Mouse (Mus musculus) thymus, postnatal 0 days (tissue): ENCODE data around the gene Abcd3. TPM values are rescaled to one million over a fixed set of nuclear protein-coding genes. Genes with fewer than 3 reads are reported as not detected.

Source experiments
- DNase-seq: peaks from one replicate; pipeline ENCODE4 v3.0.0-alpha.2; 2015; ENCODE audit warnings: low spot score
- polyA plus RNA-seq: library from polyadenylated mRNA; unstranded; fragments of >200 nt; fragmentation: Nextera tagmentation; extraction: Ambion mirVana; gene quantifications from 2 replicates; pipeline ENCODE4 v1.2.1, GENCODE M21; 2015

Abcd3 gene
- polyA plus RNA-seq, 1 experiment from 2014 or later, result 29.7 TPM

GRCm38 (mm10) chr3:121713816-121714215 lies 101.3 kb downstream of the Abcd3 start:
- DNase-seq, result no peak

- no peak for DNase-seq
These were observed 101.9 kb downstream of the Abcd3 start for GRCm38 (mm10) chr3:121713151-121713701.

DNA sequence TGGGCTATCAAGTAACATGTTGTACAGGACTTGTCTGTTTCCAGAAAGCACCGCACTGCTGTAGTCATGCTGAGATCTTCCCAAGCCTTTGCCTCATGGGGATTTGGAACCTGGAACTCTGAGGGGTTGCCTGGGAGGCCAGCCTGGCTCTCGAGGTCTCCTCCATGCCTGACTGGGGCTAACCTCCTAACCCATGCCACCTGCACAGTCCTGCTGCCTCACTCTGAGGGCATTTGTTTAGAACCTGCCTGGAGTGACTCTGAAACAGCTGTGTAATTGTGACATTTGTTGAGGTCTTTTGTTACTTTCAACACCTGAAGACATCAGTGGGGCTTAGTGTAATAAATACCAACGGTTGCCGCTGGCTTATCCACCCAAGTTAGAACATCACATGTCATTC lies 102.9 kb downstream of the Abcd3 start:
- no peak for DNase-seq

- DNase-seq, result no peak
These were observed 104.1 kb downstream of the Abcd3 start for GRCm38 (mm10) chr3:121710894-121711531.

Other genes with a start within 250 kb of the Abcd3 start
- not detected in 2 replicates for gene 4930432M17Rik, start 144.5 kb downstream of the Abcd3 start, polyA plus RNA-seq
- gene F3, start 91.8 kb downstream of the Abcd3 start, polyA plus RNA-seq, result 3.6 and 5.5 TPM in 2 replicates
- 3.4 and 4.9 TPM in 2 replicates for gene Arhgap29, start 137.2 kb upstream of the Abcd3 start, polyA plus RNA-seq
- gene Abca4, start 229.1 kb upstream of the Abcd3 start, polyA plus RNA-seq, result 0.18 and 0.42 TPM in 2 replicates